Mouse (Mus musculus) hematopoietic stem cell, adult 5-6 weeks (primary cell): ENCODE measurements around the gene Gnpat. TPM values are rescaled to one million over a fixed set of nuclear protein-coding genes. Genes with fewer than 3 reads are reported as not detected.
A peak's percentile ranks its signal among the peaks of the same experiment; 100 is the strongest.

Experiments
- ATAC-seq, 2 experiments: fragments of 125-278 bp in 1 of 2; replicated peaks in 1 of 2; 2 replicates each; pipeline ENCODE4 v1.8.0; 2016 to 2017; ENCODE audit warnings: inconsistent platforms in 2 of 2, mild to moderate bottlenecking in 2 of 2, moderate number of reproducible peaks in 2 of 2, low read depth in 1 of 2, moderate TSS enrichment in 1 of 2; ENCODE audit not compliant: low FRiP score in 2 of 2, poor library complexity in 2 of 2, severe bottlenecking in 2 of 2, insufficient read depth in 1 of 2, low TSS enrichment in 1 of 2
- total RNA-seq: library from RNA; stranded (forward); fragments of 172-1452, 232-1000 nt; gene quantifications from 2 replicates; pipeline ENCODE4 v1.2.3, GENCODE M21; 2017

Gene Gnpat
- total RNA-seq: 93.0 and 109 TPM in 2 replicates

GRCm38 (mm10) chr8:124862321-124863162 lies at the start of gene Gnpat, which contains the start of gene 2810004N23Rik:
Gene Gnpat, plus strand, starts transcription at chr8:124863033.
Gene 2810004N23Rik, minus strand, starts transcription at chr8:124863120.
- ATAC-seq: peak; percentile 65 to 86

- no peak for ATAC-seq
These were observed 49.5 kb upstream of the Gnpat start for GRCm38 (mm10) chr8:124813326-124813725.

GRCm38 (mm10) chr8:124815870-124816269 lies 47.0 kb upstream of the Gnpat start:
- ATAC-seq: no peak

GRCm38 (mm10) chr8:124816866-124817265 lies 46.0 kb upstream of the Gnpat start:
- ATAC-seq: no peak

- no peak for ATAC-seq
These were observed 45.5 kb upstream of the Gnpat start for GRCm38 (mm10) chr8:124817361-124817760.

- no peak for ATAC-seq
These were observed 43.2 kb upstream of the Gnpat start for GRCm38 (mm10) chr8:124819612-124820115.

GRCm38 (mm10) chr8:124820125-124820524 lies 42.7 kb upstream of the Gnpat start:
- ATAC-seq: no peak

GRCm38 (mm10) chr8:124823497-124823896 lies 39.3 kb upstream of the Gnpat start:
- ATAC-seq: no peak

- ATAC-seq: no peak; a peak in 1 of 4 replicates
These were observed 36.2 kb upstream of the Gnpat start for GRCm38 (mm10) chr8:124826658-124827057.

DNA sequence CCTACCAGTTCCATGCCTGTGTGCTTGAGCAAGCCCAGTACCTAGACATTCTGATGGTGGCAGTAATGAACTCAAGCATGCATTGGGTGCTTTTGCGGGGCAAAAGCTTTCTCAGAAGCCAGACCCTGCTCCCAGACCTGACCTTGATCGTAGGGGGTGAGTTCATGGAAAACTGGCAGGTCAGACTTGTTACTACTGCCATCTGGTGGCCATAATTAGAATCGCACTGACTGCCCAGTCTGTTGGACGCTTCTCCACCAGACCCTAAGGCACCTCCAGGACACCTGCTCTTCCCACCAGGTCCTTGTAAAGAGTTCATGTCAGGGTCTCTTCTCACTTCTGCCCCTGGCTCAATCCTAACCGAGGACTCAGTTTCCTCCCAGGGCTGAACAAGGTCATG lies 35.4 kb upstream of the Gnpat start:
- ATAC-seq: peak; percentile 54 to 56; a peak in 2 of 4 replicates

GRCm38 (mm10) chr8:124828561-124829240 lies 34.1 kb upstream of the Gnpat start:
- no peak for ATAC-seq

DNA sequence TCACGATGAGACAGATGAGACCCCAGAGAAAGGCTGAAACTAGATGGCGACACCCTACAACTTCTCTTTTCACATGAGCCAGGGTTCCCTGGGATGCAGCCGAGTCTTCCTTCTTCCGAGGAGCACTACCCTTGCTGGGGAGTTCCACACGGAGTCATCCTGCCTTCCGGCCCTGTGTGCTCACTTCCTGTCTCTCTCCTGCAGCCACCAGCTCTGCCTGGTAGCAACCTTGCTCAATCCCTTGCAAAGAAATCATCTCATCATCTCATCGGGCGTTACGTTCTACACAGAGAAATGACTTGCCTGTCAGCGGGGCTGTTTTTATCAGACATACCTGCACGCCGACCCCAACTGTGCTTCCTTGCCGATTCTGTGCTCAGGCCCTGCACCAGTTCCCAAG lies 32.8 kb upstream of the Gnpat start:
- ATAC-seq: peak in 1 of 2 experiments; percentile 52; a peak in 2 of 4 replicates

- ATAC-seq: no peak
These were observed 31.3 kb upstream of the Gnpat start for GRCm38 (mm10) chr8:124831531-124831930.

GRCm38 (mm10) chr8:124831941-124832340 lies 30.9 kb upstream of the Gnpat start:
- ATAC-seq: no peak

GRCm38 (mm10) chr8:124833430-124834205 lies 29.2 kb upstream of the Gnpat start:
- no peak for ATAC-seq

- no peak for ATAC-seq
These were observed 27.0 kb upstream of the Gnpat start for GRCm38 (mm10) chr8:124835848-124836247.

- no peak for ATAC-seq
These were observed 26.6 kb upstream of the Gnpat start for GRCm38 (mm10) chr8:124836273-124836672.
